Mouse (Mus musculus) embryonic facial prominence, embryonic 13.5 days (tissue): ENCODE results near the gene Gatad2a. TPM values are rescaled to one million over a fixed set of nuclear protein-coding genes. Genes with fewer than 3 reads are reported as not detected.

Experiments
- ATAC-seq: fragments of 200-750 bp; cut with Nextera tagmentation; 2 replicates; pipeline ENCODE4 v1.8.0; 2017; ENCODE audit warnings: low read depth; ENCODE audit not compliant: insufficient number of reproducible peaks, insufficient read depth, low FRiP score, low TSS enrichment
- H3K27ac ChIP-seq: fragments of 300-500 bp; sonication (generic); 2 replicates; pipeline ENCODE4 v1.5.1; 2015; ENCODE audit warnings: moderate library complexity, mild to moderate bottlenecking, inconsistent platforms
- H3K27me3 ChIP-seq: fragments of 300-500 bp; sonication (generic); 2 replicates; pipeline ENCODE4 v1.6.1; 2015; ENCODE audit warnings: mild to moderate bottlenecking, inconsistent platforms
- H3K36me3 ChIP-seq: fragments of 300-500 bp; sonication (generic); 2 replicates; pipeline ENCODE4 v1.6.1; 2015; ENCODE audit warnings: mild to moderate bottlenecking, inconsistent platforms
- H3K4me1 ChIP-seq: fragments of 300-500 bp; sonication (generic); 2 replicates; pipeline ENCODE4 v1.6.1; 2015; ENCODE audit warnings: inconsistent platforms
- H3K4me2 ChIP-seq: fragments of 300-500 bp; sonication (generic); 2 replicates; pipeline ENCODE4 v1.6.1; 2015; ENCODE audit warnings: moderate library complexity, mild to moderate bottlenecking, inconsistent platforms
- H3K4me3 ChIP-seq: fragments of 300-500 bp; sonication (generic); 2 replicates; pipeline ENCODE4 v1.5.1; 2015; ENCODE audit warnings: mild to moderate bottlenecking, inconsistent platforms
- H3K9ac ChIP-seq: fragments of 300-500 bp; sonication (generic); 2 replicates; pipeline ENCODE4 v1.6.1; 2015; ENCODE audit warnings: mild to moderate bottlenecking, inconsistent platforms
- H3K9me3 ChIP-seq: fragments of 300-500 bp; sonication (generic); 2 replicates; pipeline ENCODE4 v1.6.1; 2016; ENCODE audit warnings: inconsistent platforms
- WGBS: fragments of 180-500 bp; shearing (Covaris S2); methylation state at CpG from one replicate; pipeline ENCODE4 v1.1.7; 2015; ENCODE audit warnings: mixed read lengths; 5-methylcytosine and 5-hydroxymethylcytosine counted together
- polyA plus RNA-seq: library from polyadenylated mRNA; unstranded; fragments of >200 nt; fragmentation: Nextera tagmentation; extraction: Ambion mirVana; gene quantifications from 2 replicates; pipeline ENCODE4 v1.2.1, GENCODE M21; 2015

The Gatad2a gene
- polyA plus RNA-seq, 1 experiment from 2014 or later: 35.6 TPM

GRCm38 (mm10) chr8:69907106-69907505 is 89.1 kb downstream of the Gatad2a start:
- Histone ChIP-seq H3K4me2 (no peak overlapping the region), H3K9ac (no peak overlapping the region), H3K27ac (no peak overlapping the region), H3K9me3 (no peaks in the 10 kb centered on the region), H3K27me3 (no peaks in the 10 kb centered on the region), H3K4me3 (no peak overlapping the region), H3K36me3 (peaks cover 48% of the 10 kb centered on the region), H3K4me1 (peaks cover 16% of the 10 kb centered on the region)
- 87% methylated on average over 2 of the region's 2 CpGs for WGBS
- no peak for ATAC-seq

- Histone ChIP-seq H3K4me3 (no peak overlapping the region), H3K9ac (no peak overlapping the region), H3K27ac (no peak overlapping the region), H3K4me1 (peaks cover 20% of the 10 kb centered on the region), H3K9me3 (no peaks in the 10 kb centered on the region), H3K27me3 (no peaks in the 10 kb centered on the region), H3K4me2 (no peak overlapping the region), H3K36me3 (peaks cover 40% of the 10 kb centered on the region)
- 84% methylated on average over 2 of the region's 2 CpGs for WGBS
- no peak for ATAC-seq
Observed at GRCm38 (mm10) chr8:69906260-69906659, 89.9 kb downstream of the Gatad2a start.

GRCm38 (mm10) chr8:69904096-69904495 is 92.1 kb downstream of the Gatad2a start:
- H3K4me1 ChIP-seq: peaks cover 36% of the 10 kb centered on the region
- no peak for ATAC-seq
- peak overlapping the region; percentile 91; the same call in 1 of the 2 replicates for H3K27ac ChIP-seq
- H3K4me3 ChIP-seq: no peak overlapping the region
- no peaks in the 10 kb centered on the region for H3K27me3 ChIP-seq
- H3K36me3 ChIP-seq: peaks cover 18% of the 10 kb centered on the region
- no peak overlapping the region for H3K9ac ChIP-seq
- 78% methylated on average over 8 of the region's 8 CpGs for WGBS
- peak overlapping the region; percentile 98; the same call in 1 of the 2 replicates for H3K4me2 ChIP-seq
- H3K9me3 ChIP-seq: no peaks in the 10 kb centered on the region

- peak overlapping the region; percentile 85 for H3K9ac ChIP-seq
- peak overlapping the region; percentile 60 for H3K4me3 ChIP-seq
- H3K27ac ChIP-seq: peak overlapping the region; percentile 91
- peaks cover 18% of the 10 kb centered on the region for H3K36me3 ChIP-seq
- no peaks in the 10 kb centered on the region for H3K9me3 ChIP-seq
- under 1% methylated on average over 45 of the region's 45 CpGs for WGBS
- peak; percentile 81 for ATAC-seq
- H3K4me2 ChIP-seq: peak overlapping the region; percentile 98
- H3K27me3 ChIP-seq: no peaks in the 10 kb centered on the region
- H3K4me1 ChIP-seq: peaks cover 39% of the 10 kb centered on the region
Observed at GRCm38 (mm10) chr8:69903063-69903542, 93.1 kb downstream of the Gatad2a start.

- peak; percentile 40 for ATAC-seq
- peak within 1 kb of the TSS; percentile 85 for H3K9ac ChIP-seq
- peak within 1 kb of the TSS; percentile 60 for H3K4me3 ChIP-seq
- WGBS: 5% methylated on average over 89 of the region's 89 CpGs
- H3K4me2 ChIP-seq: peak within 1 kb of the TSS; percentile 98
- H3K36me3 ChIP-seq: peaks cover 17% of the 10 kb centered on the region
- no peaks in the 10 kb centered on the region for H3K9me3 ChIP-seq
- peak within 1 kb of the TSS; percentile 91 for H3K27ac ChIP-seq
- peaks cover 46% of the 10 kb centered on the region for H3K4me1 ChIP-seq
- H3K27me3 ChIP-seq: no peaks in the 10 kb centered on the region
Observed at GRCm38 (mm10) chr8:69902163-69903062, 93.8 kb downstream of the Gatad2a start, which contains the start of the genes Tssk6, Ndufa13 and Yjefn3. Gene Tssk6, plus strand, starts transcription at chr8:69902184. Gene Ndufa13, minus strand, starts transcription at chr8:69902558. Gene Yjefn3, minus strand, starts transcription at chr8:69902712.

GRCm38 (mm10) chr8:69901484-69902162 is 94.6 kb downstream of the Gatad2a start:
- peaks cover 13% of the 10 kb centered on the region; the same call in 1 of the 2 replicates for H3K36me3 ChIP-seq
- H3K4me3 ChIP-seq: peak overlapping the region; percentile 60
- no peaks in the 10 kb centered on the region for H3K9me3 ChIP-seq
- ATAC-seq: peak; percentile 39
- H3K9ac ChIP-seq: peak overlapping the region; percentile 85
- H3K4me2 ChIP-seq: peak overlapping the region; percentile 98
- H3K27me3 ChIP-seq: no peaks in the 10 kb centered on the region
- H3K4me1 ChIP-seq: peaks cover 51% of the 10 kb centered on the region
- WGBS: 2% methylated on average over 41 of the region's 41 CpGs
- peak overlapping the region; percentile 91 for H3K27ac ChIP-seq

- H3K4me1 ChIP-seq: peaks cover 51% of the 10 kb centered on the region
- H3K9ac ChIP-seq: peak overlapping the region; percentile 85
- H3K9me3 ChIP-seq: no peaks in the 10 kb centered on the region
- H3K4me3 ChIP-seq: peak overlapping the region; percentile 60
- peak overlapping the region; percentile 79 for H3K27ac ChIP-seq
- peaks cover 18% of the 10 kb centered on the region; the same call in 1 of the 2 replicates for H3K36me3 ChIP-seq
- WGBS: 21% methylated on average over 12 of the region's 12 CpGs
- no peaks in the 10 kb centered on the region for H3K27me3 ChIP-seq
- ATAC-seq: no peak
- peak overlapping the region; percentile 98 for H3K4me2 ChIP-seq
Observed at GRCm38 (mm10) chr8:69900895-69901451, 95.2 kb downstream of the Gatad2a start.

GRCm38 (mm10) chr8:69899876-69900275 is 96.3 kb downstream of the Gatad2a start:
- peaks cover 22% of the 10 kb centered on the region; the same call in 1 of the 2 replicates for H3K36me3 ChIP-seq
- 95% methylated on average over 2 of the region's 2 CpGs for WGBS
- ATAC-seq: no peak
- H3K4me3 ChIP-seq: no peak overlapping the region
- H3K9me3 ChIP-seq: no peaks in the 10 kb centered on the region
- H3K27ac ChIP-seq: no peak overlapping the region
- H3K9ac ChIP-seq: no peak overlapping the region
- H3K27me3 ChIP-seq: no peaks in the 10 kb centered on the region
- peak overlapping the region; percentile 98; the same call in 1 of the 2 replicates for H3K4me2 ChIP-seq
- peaks cover 59% of the 10 kb centered on the region for H3K4me1 ChIP-seq

- H3K4me1 ChIP-seq: peaks cover 53% of the 10 kb centered on the region
- H3K9ac ChIP-seq: 0 out of 2 replicates have a peak overlapping the region, but pooled peaks have one; percentile 21
Observed at GRCm38 (mm10) chr8:69897857-69898256, 98.3 kb downstream of the Gatad2a start.

GRCm38 (mm10) chr8:69895772-69896451 is 100.3 kb downstream of the Gatad2a start:
- H3K4me1 ChIP-seq: peaks cover 42% of the 10 kb centered on the region
- peak overlapping the region; percentile 16; the same call in 1 of the 2 replicates for H3K9ac ChIP-seq
- H3K4me3 ChIP-seq: no peak overlapping the region
- no peak for ATAC-seq
- H3K27ac ChIP-seq: no peak overlapping the region
- peaks cover 50% of the 10 kb centered on the region for H3K36me3 ChIP-seq
- peaks cover 13% of the 10 kb centered on the region for H3K27me3 ChIP-seq
- H3K9me3 ChIP-seq: no peaks in the 10 kb centered on the region
- H3K4me2 ChIP-seq: no peak overlapping the region
- WGBS: 72% methylated on average over 4 of the region's 4 CpGs

More at GRCm38 (mm10) chr8:69897857-69898256, 98.3 kb downstream of the Gatad2a start:
- Histone ChIP-seq H3K4me3 (no peak overlapping the region), H3K27me3 (no peaks in the 10 kb centered on the region; the same call in 1 of the 2 replicates), H3K4me2 (no peak overlapping the region), H3K27ac (no peak overlapping the region), H3K36me3 (peaks cover 40% of the 10 kb centered on the region), H3K9me3 (no peaks in the 10 kb centered on the region)
- no peak for ATAC-seq
- 85% methylated on average over 6 of the region's 6 CpGs for WGBS
